Mouse (Mus musculus) neural tube, postnatal 0 days (tissue): Measurements from ENCODE around the gene Fbxw18. TPM values are rescaled to one million over a fixed set of nuclear protein-coding genes. Genes with fewer than 3 reads are reported as not detected.

ENCODE experiments used
- polyA plus RNA-seq: library from polyadenylated mRNA; unstranded; fragments of >200 nt; fragmentation: Nextera tagmentation; extraction: Ambion mirVana; gene quantifications from 2 replicates; pipeline ENCODE4 v1.2.1, GENCODE M21; 2015

The Fbxw18 gene
- polyA plus RNA-seq: 0.10 TPM in 1 of 2 replicates, not detected in the other

GRCm38 (mm10) chr9:109702600-109702999, at the start of gene Fbxw18:
Gene Fbxw18, minus strand, starts transcription at chr9:109702700.

GRCm38 (mm10) chr9:109745989-109746388, 43.5 kb upstream of the Fbxw18 start, which contains the start of gene Fbxw26:
Gene Fbxw26, minus strand, starts transcription at chr9:109746089.

GRCm38 (mm10) chr9:109664552-109664951, 37.9 kb downstream of the Fbxw18 start, which contains the start of gene Fbxw25:
Gene Fbxw25, minus strand, starts transcription at chr9:109664652.

Other genes with a start within 250 kb of the Fbxw18 start
- not detected in 2 replicates for gene Fbxw19, start 206.8 kb downstream of the Fbxw18 start, polyA plus RNA-seq
- gene Fbxw15, start 134.4 kb downstream of the Fbxw18 start, polyA plus RNA-seq: not detected in 2 replicates
- gene Fbxw24, start 76.6 kb downstream of the Fbxw18 start, polyA plus RNA-seq: not detected in 2 replicates
- gene Fbxw25, start 38.0 kb downstream of the Fbxw18 start, polyA plus RNA-seq: not detected in 2 replicates
- gene Fbxw26, start 43.4 kb upstream of the Fbxw18 start, polyA plus RNA-seq: not detected in 2 replicates
- not detected in 2 replicates for gene Fbxw27, start 88.0 kb upstream of the Fbxw18 start, polyA plus RNA-seq
- not detected in 2 replicates for gene Spink8, start 109.6 kb upstream of the Fbxw18 start, polyA plus RNA-seq
- gene Nme6, start 130.0 kb upstream of the Fbxw18 start, polyA plus RNA-seq: 50.7 and 53.8 TPM in 2 replicates
- 1.7 and 2.0 TPM in 2 replicates for gene Camp, start 146.9 kb upstream of the Fbxw18 start, polyA plus RNA-seq
- 6.8 and 8.4 TPM in 2 replicates for gene Cdc25a, start 172.9 kb upstream of the Fbxw18 start, polyA plus RNA-seq
- gene Map4, start 228.8 kb upstream of the Fbxw18 start, polyA plus RNA-seq: 183 TPM in 2 replicates